Mouse (Mus musculus) activated CD4-positive, CD25-positive, alpha-beta regulatory T cell, adult 9 weeks (primary cell): ENCODE measurements around the gene Ppa1. TPM values are rescaled to one million over a fixed set of nuclear protein-coding genes. Genes with fewer than 3 reads are reported as not detected.

ENCODE experiments used
- polyA plus RNA-seq: library from polyadenylated mRNA; unstranded; fragments of 100-300 nt; shearing (Covaris generic); gene quantifications from one replicate; pipeline ENCODE4 v1.2.1, GENCODE M21; 2017

Gene Ppa1
- 91.5 TPM for polyA plus RNA-seq

DNA sequence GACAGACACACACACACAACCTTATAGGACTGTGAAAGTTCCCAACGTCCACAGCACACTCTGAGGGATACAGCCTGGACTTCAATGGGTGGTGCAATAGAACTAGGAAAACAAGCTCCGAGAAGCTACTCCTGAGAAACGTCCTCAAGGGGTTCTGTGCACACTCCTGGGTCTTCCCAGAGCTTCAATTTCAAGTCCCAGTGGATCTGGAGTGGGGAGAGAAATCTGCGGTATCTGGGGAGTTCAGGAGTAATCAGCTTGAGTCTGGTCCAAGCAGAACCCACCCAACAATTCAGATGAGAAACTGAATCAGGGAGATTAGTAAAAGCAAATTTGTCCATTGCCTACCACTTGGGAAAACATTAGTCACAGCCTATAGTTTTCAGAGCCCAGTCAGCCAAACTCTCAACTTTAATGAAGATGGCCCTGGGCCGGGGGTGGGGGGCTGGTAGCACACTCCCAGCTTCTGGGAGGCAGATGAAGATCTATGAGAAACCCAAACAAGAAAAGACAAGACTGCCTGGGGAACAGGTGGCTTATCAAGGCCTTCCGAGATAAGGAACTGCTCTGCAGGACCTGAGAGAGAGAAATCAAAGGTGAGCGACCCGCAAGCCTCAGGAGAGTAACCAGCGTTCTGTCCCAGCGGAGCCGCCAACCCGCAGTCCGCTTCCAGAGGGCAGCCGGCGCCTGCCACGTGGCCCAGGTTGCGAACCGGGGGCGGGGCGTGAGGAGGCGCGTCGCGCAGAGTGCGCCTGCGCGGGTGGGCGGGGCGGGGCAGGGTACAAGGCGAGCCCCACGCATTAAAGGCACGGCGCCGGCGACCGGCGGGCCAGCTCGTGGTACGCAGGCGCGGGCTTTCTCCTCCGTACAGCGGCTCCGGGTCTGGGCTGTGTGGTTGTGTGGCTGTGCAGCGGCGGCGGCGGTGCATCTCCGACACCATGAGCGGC is at the start of gene Ppa1:
TSS of gene Ppa1 (plus strand) at position 763 of the 947 bp plus-strand sequence.

DNA sequence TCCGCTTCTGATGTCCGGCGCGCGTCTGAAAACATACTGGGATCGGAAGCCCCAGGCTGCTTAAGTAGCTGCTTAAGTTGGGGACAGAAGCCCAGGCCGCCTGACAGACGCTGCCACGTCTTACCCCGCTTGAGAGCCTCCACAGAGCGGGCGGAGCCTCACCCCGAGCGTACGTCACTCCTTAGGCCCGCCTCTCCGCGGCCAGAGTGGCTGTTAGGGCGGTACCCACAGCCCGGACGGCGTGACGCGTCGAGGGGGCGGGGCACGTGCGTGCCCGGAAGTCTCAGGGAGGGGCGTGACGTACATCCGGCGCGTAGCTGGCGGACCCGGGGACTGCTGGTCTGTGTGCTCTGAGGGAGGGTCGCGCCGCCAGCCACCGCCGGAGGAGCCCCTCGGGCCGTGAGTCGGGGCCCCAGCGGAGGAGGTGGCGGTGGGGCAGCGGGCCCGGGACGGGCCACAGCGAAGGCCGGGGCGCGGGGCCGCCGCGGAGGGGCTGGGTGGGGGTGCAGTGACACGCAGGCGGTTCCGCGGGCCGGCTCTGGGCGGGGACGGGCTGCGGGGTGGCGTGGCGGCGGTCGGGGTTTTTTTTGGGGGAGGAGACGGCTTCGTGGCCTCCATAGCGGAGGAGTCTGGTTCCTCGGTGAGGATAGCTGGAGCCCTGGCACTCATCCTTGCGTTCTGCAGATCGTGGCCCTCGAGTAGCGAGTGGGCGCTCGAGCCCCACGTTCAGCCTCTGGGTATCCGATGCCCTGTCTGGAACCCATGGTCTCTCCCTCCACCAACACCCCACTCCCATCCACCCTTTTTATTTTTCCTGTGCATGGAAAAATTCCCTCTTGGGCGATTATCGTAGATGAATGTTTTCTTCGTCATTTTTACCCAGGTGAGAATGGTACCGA is 31.9 kb downstream of the Ppa1 start, which contains the start of gene Sar1a:
TSS of gene Sar1a (plus strand) at position 285 of the 899 bp plus-strand sequence.

DNA sequence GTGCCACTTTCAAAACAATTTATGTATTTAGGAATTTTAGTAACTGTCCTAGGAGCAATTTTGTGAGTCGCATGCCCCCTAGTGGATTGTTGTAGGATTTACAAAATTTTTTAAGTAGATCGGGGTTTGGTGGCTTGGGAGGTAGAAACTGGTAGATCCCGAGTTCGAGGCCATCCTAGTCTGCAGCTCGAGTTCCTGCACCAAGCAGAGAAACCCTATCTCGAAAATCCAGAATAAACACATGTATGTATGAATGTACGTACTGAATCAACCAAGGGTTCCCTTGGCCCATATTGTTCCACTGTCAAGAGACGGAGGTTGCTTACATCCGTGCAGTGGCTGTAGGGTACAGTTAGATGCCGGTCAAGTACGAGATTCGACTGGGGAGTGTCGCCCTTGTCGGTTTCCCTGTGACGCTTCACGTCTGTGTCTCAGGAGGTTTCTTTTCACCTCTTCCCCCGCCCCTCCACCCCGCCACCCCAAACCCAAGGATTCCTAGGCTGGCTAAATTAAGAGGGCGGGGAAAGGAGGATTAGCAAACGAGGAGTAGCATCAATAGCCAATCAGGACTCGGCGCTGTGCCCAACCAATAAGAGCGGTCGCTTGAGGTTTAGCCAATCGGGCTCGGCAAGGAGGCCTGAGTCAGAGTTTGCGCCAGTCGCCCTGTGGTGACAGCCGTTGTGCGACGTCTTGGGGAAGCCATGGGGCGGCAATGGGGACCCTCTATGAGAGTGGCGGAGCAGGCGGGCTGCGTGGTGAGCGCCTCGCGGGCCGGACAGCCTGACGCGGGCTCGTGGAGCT is 46.7 kb downstream of the Ppa1 start, which contains the start of gene Tysnd1:
TSS of gene Tysnd1 (plus strand) at position 645 of the 801 bp plus-strand sequence.

DNA sequence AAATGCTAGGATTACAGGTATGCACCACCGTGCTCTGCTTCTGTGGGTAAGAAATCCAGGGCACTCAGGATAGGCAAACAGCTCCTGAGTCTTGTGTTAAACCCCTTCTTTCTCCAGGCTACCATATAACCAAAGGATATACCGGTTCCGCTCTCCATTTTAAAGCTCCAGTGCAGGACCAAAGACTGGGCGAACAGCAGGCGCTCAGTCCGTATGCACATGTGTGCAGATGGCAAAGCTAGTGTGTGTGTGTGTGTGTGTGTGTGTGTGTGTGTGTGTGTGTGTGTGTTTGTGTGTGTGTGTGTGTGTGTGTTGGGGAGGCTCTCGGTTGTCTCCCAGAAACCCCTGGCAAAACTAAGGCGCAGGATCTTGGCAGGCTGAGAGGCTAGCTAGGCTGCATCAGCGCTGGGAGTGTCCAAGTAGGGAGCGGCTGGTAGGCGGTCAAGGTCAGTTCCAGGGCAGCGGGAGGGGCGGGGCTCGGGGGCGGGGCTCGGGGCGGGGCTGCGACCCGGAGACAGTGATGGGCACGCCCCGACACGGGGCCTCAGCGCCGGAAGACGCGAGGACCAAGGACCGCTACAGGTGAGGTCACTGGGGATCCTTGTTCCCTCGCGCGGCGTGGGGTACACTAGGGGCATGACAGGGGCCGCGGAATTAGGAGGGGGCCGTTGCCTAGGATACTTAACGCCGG is 66.6 kb downstream of the Ppa1 start, which contains the start of gene Aifm2:
TSS of gene Aifm2 (plus strand) at position 493 of the 691 bp plus-strand sequence.

Other genes starting within 250 kb of the Ppa1 start
- gene Nodal, start 230.6 kb upstream of the Ppa1 start, polyA plus RNA-seq, result not detected
- 8.6 TPM for gene Eif4ebp2, start 195.9 kb upstream of the Ppa1 start, polyA plus RNA-seq
- 11.0 TPM for gene Lrrc20, start 172.8 kb upstream of the Ppa1 start, polyA plus RNA-seq
- not detected for gene Npffr1, start 53.1 kb upstream of the Ppa1 start, polyA plus RNA-seq
- gene Sar1a, start 31.7 kb downstream of the Ppa1 start, polyA plus RNA-seq, result 159 TPM
- gene Tysnd1, start 47.0 kb downstream of the Ppa1 start, polyA plus RNA-seq, result 2.1 TPM
- gene Aifm2, start 66.7 kb downstream of the Ppa1 start, polyA plus RNA-seq, result 4.9 TPM
- not detected for gene H2afy2, start 135.6 kb downstream of the Ppa1 start, polyA plus RNA-seq